Mouse (Mus musculus) lung, embryonic 14.5 days (tissue): ENCODE data around the gene Zmiz1. TPM values are rescaled to one million over a fixed set of nuclear protein-coding genes. Genes with fewer than 3 reads are reported as not detected.
A peak's percentile ranks its signal among the peaks of the same experiment; 100 is the strongest.

Experiments used
- ATAC-seq: fragments of 200-750 bp; cut with Nextera tagmentation; 2 replicates; pipeline ENCODE4 v1.8.0; 2017; ENCODE audit warnings: mild to moderate bottlenecking, moderate TSS enrichment, moderate library complexity; ENCODE audit not compliant: insufficient read depth
- DNase-seq: peaks from one replicate; pipeline ENCODE4 v3.0.0-alpha.2; 2015
- H3K27ac ChIP-seq: fragments of 300-500 bp; sonication (generic); 2 replicates; pipeline ENCODE4 v1.5.1; 2014; ENCODE audit warnings: low read depth, mild to moderate bottlenecking, moderate library complexity
- H3K27me3 ChIP-seq: fragments of 300-500 bp; sonication (generic); 2 replicates; pipeline ENCODE4 v1.6.1; 2014; ENCODE audit warnings: low read length, control low read depth; ENCODE audit not compliant: insufficient read depth
- H3K36me3 ChIP-seq: fragments of 300-500 bp; sonication (generic); 2 replicates; pipeline ENCODE4 v1.6.1; 2014; ENCODE audit warnings: control low read depth; ENCODE audit not compliant: insufficient read depth
- H3K4me1 ChIP-seq: fragments of 300-500 bp; sonication (generic); 2 replicates; pipeline ENCODE4 v1.6.1; 2014; ENCODE audit warnings: antibody characterized with exemption, control low read depth; ENCODE audit not compliant: insufficient read depth
- H3K4me2 ChIP-seq: fragments of 300-500 bp; sonication (generic); 2 replicates; pipeline ENCODE4 v1.6.1; 2014; ENCODE audit warnings: mild to moderate bottlenecking
- H3K4me3 ChIP-seq: fragments of 300-500 bp; sonication (generic); 2 replicates; pipeline ENCODE4 v1.5.1; 2014; ENCODE audit warnings: low read depth, low read length
- H3K9ac ChIP-seq: fragments of 300-500 bp; sonication (generic); 2 replicates; pipeline ENCODE4 v1.6.1; 2014
- H3K9me3 ChIP-seq: fragments of 300-500 bp; sonication (generic); 2 replicates; pipeline ENCODE4 v1.6.1; 2016; ENCODE audit warnings: low read depth, low read length, control low read depth
- CTCF ChIP-seq: IDR thresholded peaks from 2 replicates; pipeline ENCODE4 v1.5.1; 2016; ENCODE audit warnings: antibody characterized with exemption, low read depth
- WGBS: fragments of 180-500 bp; shearing (Covaris S2); extraction: QIAGEN DNeasy Blood & Tissue Kit; methylation state at CpG from one replicate; pipeline ENCODE4 v1.1.7; 2014; 5-methylcytosine and 5-hydroxymethylcytosine counted together
- polyA plus RNA-seq: library from polyadenylated mRNA; unstranded; fragments of >200 nt; fragmentation: Nextera tagmentation; extraction: Ambion mirVana; gene quantifications from 2 replicates; pipeline ENCODE4 v1.2.1, GENCODE M21; 2014

Zmiz1 gene
- polyA plus RNA-seq, 1 experiment from 2014 or later: 33.5 TPM

DNA sequence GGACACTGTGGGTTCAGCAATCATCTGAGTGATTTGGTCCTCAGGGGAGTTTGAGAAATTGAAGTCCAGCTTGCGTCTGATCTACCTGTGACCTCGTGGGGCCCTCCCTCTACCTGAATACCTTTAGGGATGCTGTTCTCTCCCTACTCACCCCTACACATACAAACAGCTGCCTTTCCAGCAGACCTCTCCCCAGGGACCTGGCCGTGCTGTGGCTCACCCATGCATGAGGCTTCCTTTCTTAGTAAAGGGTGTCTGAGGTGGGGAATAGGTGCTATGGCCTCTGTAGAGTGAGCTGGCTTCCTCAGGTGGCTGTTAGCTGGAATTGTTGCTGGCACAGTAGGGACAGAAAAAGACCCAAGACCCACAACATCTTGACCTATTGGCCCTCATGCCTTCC, 40.5 kb downstream of the Zmiz1 start:
- Histone ChIP-seq H3K9ac (no peak overlapping the region), H3K27me3 (no peaks in the 10 kb centered on the region), H3K4me3 (no peak overlapping the region), H3K36me3 (peaks cover 16% of the 10 kb centered on the region; the same call in 1 of the 2 replicates), H3K4me2 (no peak overlapping the region), H3K4me1 (peaks cover 28% of the 10 kb centered on the region), H3K9me3 (no peaks in the 10 kb centered on the region), H3K27ac (no peak overlapping the region)
- ATAC-seq: no peak
- TF ChIP-seq CTCF: no peak
- no peak for DNase-seq
- 58% methylated on average over 3 of the region's 3 CpGs for WGBS

DNA sequence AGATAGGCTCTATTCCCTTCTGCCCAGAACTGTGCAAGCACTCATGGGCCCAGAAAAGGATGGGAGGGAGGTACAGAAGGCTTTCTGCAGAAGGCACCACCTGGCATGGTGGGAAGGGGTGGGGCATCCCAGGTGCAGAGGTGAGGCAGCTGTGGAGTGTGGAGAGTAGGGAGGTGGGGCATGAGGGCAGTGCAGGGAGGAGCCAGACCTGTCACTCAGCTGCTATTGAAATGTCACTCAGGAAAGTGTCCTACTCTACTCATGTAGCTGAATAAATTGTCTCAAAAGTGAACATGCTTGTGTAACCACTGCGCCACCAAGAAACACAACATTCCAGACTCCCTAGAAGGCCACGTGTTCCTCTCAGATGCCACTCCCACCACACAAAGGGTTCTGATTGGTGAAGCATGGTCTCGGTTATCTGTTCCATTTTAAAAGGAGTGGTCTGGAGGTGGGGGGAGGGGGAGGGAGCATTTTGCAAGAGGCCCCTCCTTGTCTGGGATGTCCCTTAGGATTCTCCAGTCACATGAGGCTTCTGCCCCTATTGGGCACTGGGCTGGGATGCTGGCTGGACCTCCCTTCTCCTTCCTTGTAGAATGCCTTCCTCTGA, 41.6 kb downstream of the Zmiz1 start:
- Histone ChIP-seq H3K27ac (no peak overlapping the region), H3K4me2 (no peak overlapping the region), H3K9ac (no peak overlapping the region), H3K9me3 (no peaks in the 10 kb centered on the region), H3K36me3 (peaks cover 24% of the 10 kb centered on the region; the same call in 1 of the 2 replicates), H3K4me3 (no peak overlapping the region), H3K27me3 (no peaks in the 10 kb centered on the region), H3K4me1 (peaks cover 33% of the 10 kb centered on the region)
- WGBS: 35% methylated on average over 3 of the region's 3 CpGs
- TF ChIP-seq CTCF: no peak
- DNase-seq: no peak
- peak; percentile 22; the same call in 1 of the 2 replicates for ATAC-seq

DNA sequence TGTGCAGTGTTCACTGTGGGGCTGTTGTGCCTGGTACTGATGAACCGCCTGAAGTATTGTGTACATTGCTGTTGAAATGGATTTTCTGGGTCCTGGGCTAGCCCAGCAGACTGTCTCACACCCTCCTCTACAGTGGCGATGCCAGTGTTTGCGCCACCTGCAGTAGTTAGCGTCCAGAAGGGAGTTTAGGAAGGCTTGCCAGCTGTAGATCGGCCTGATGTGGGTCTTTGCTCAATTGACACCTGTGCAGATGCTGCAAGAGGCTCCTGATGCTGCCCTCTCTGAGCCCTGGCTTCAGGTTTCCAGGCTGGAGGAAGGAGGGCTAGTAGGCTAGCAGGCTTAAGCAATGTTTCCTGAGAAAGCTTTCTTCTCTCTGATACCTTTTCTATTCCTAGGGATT, 42.5 kb downstream of the Zmiz1 start:
- DNase-seq (no peak), ATAC-seq (no peak)
- Histone ChIP-seq H3K36me3 (peaks cover 30% of the 10 kb centered on the region; the same call in 1 of the 2 replicates), H3K4me2 (no peak overlapping the region), H3K9ac (no peak overlapping the region), H3K27ac (no peak overlapping the region), H3K9me3 (no peaks in the 10 kb centered on the region), H3K27me3 (no peaks in the 10 kb centered on the region), H3K4me3 (no peak overlapping the region), H3K4me1 (peaks cover 35% of the 10 kb centered on the region)
- 85% methylated on average over 5 of the region's 5 CpGs for WGBS
- TF ChIP-seq CTCF: no peak

DNA sequence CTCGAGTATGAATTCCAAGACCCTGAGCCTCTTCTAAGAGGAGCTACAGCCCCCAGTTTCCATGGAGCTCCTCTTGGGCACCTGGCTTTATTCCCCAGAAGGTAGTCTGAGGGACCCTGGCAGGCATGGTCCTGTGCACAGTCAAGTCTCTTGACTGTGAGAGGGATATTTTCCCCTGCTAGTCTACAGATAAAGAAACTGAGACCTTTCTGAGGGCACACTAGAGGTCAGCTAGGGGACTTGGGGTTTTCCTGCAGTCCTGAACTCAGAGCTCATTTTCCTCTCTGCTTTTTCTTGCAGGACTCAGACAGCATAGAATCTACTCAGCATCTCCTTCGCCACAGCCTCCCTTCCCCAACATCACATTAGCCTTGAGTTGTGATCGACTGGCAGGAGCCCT, 43.4 kb downstream of the Zmiz1 start:
- no peak overlapping the region for H3K27ac ChIP-seq
- no peak for DNase-seq
- no peak overlapping the region for H3K4me2 ChIP-seq
- no peaks in the 10 kb centered on the region for H3K9me3 ChIP-seq
- 82% methylated on average over 3 of the region's 3 CpGs for WGBS
- no peak for TF ChIP-seq CTCF
- peaks cover 35% of the 10 kb centered on the region for H3K4me1 ChIP-seq
- H3K9ac ChIP-seq: no peak overlapping the region
- H3K4me3 ChIP-seq: no peak overlapping the region
- H3K27me3 ChIP-seq: no peaks in the 10 kb centered on the region
- H3K36me3 ChIP-seq: peaks cover 38% of the 10 kb centered on the region; the same call in 1 of the 2 replicates
- ATAC-seq: no peak

DNA sequence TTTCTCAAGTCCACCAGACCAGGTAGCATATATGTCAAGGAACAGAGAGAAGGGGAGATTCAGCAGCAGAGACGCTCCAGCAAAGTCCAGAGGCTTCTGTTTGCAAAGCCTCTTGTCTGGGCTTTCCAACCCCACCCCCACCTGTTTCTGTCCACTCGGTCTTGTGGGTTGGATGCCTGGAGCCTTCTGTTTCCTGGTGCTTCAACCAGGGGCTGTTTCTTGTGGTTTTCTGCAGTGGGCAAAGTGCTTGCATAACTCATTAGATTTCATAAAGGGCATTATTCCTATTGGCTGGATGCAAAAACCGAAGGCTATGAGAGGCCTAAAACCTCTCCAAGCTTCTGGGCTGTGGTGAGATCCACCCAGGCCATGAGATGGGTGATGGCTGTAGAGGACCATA, 45.3 kb downstream of the Zmiz1 start:
- ATAC-seq: no peak

DNA sequence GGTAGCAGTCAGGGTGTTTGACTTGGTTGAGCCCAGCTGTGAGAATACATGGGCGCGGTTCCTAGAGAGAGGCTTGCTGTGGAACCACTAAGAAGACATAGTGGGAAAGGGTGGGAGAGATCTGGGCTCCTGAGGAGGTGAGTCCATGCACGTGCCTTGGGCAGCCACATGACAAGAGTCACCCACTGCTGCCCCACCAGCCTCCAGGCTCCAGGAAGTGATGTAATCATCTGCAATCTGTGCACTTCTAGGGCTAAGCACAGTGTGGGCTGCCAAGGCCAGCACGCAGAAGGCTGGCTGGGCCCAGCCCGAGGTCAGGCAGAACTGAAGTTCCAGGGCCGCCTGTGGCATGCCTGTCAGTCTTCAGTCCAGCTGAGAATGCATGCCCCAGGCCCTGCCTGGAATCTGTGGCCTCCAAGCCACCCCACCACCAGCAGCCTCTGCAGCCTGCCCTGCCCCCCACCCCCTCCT, 46.3 kb downstream of the Zmiz1 start:
- WGBS: 48% methylated on average over 6 of the region's 6 CpGs
- peaks cover 44% of the 10 kb centered on the region; the same call in 1 of the 2 replicates for H3K36me3 ChIP-seq
- ATAC-seq: peak; percentile 41; the same call in 1 of the 2 replicates

More for the DNA sequence above, 45.3 kb downstream of the Zmiz1 start:
- no peak for TF ChIP-seq CTCF
- no peak overlapping the region for H3K4me3 ChIP-seq
- H3K9ac ChIP-seq: no peak overlapping the region; the same call in 1 of the 2 replicates
- WGBS: 66% methylated on average over 3 of the region's 3 CpGs
- no peak for DNase-seq
- H3K27me3 ChIP-seq: no peaks in the 10 kb centered on the region
- no peak overlapping the region for H3K27ac ChIP-seq
- peaks cover 44% of the 10 kb centered on the region; the same call in 1 of the 2 replicates for H3K36me3 ChIP-seq
- H3K4me1 ChIP-seq: peaks cover 28% of the 10 kb centered on the region
- H3K4me2 ChIP-seq: no peak overlapping the region
- no peaks in the 10 kb centered on the region for H3K9me3 ChIP-seq

DNA sequence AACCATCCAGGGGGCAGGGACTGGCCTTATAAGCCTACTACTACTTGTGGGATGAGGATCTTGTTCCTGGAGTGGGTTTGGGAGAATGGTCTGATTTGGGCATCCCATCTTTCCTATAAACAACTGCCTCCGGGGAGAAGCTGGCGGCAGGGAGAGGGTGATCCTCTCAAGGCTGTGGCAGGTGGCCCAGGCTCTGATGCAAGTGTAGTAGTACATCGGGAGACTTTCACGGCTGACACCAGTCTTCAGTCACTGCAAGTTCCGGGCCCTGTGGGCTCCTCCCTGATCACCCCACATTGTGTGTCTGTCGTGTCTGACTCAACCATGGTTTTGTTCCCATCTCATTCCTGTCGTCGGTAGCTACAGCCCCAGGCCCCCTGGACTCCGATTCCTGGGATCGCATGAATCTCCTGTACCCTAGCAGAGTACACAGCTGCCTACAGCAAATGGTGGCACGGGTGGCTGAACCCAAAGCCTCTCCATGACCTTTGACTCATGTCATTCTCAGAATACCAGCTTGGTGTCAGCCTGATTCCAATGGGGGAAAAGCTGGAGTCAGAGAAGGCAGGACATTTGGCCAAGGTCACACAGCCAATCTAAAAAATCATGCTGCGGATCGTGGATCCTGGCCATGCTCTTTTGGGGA, 49.2 kb downstream of the Zmiz1 start:
- no peak for TF ChIP-seq CTCF
- H3K27me3 ChIP-seq: no peaks in the 10 kb centered on the region
- 79% methylated on average over 13 of the region's 13 CpGs for WGBS
- no peak overlapping the region for H3K27ac ChIP-seq
- ATAC-seq: no peak
- no peak overlapping the region for H3K4me2 ChIP-seq
- H3K36me3 ChIP-seq: peaks cover 40% of the 10 kb centered on the region; the same call in 1 of the 2 replicates
- H3K4me3 ChIP-seq: no peak overlapping the region
- no peaks in the 10 kb centered on the region for H3K9me3 ChIP-seq
- H3K9ac ChIP-seq: no peak overlapping the region
- peaks cover 46% of the 10 kb centered on the region for H3K4me1 ChIP-seq
- no peak for DNase-seq

More for the DNA sequence above, 46.3 kb downstream of the Zmiz1 start:
- Histone ChIP-seq H3K4me3 (no peak overlapping the region), H3K27ac (peak overlapping the region; percentile 9; the same call in 1 of the 2 replicates), H3K27me3 (no peaks in the 10 kb centered on the region), H3K4me1 (peaks cover 34% of the 10 kb centered on the region), H3K4me2 (no peak overlapping the region), H3K9me3 (no peaks in the 10 kb centered on the region), H3K9ac (no peak overlapping the region)
- DNase-seq: peak; percentile 34
- no peak for TF ChIP-seq CTCF
